Comparison of ENCODE assay signal across 15 mouse cellular contexts in the genomic region with DNA sequence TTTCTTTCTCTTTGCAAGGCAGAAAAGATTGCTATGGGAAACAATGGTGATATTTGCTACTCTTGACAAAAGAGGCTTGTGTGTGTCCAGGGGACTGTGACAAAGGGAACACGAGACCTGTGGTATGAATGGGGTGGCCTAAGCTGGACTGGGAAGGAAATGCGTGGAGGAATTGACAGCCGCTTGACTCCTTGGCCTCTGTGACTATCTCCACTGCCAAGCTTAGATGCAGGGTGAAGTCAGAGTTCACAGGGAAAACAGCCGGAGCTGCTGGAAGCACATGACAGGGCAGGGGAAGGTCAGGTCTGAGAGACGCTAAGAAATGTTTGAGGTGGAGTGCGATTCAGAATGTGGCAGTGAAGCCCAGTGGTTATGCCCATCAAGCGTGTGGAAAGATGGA. TPM values are rescaled to one million over a fixed set of nuclear protein-coding genes. Genes with fewer than 3 reads are reported as not detected.
DNase-seq lines count a peak whose midpoint lies in the region; ATAC-seq and TF ChIP-seq lines count a peak whose summit lies in the region.
"Had no signal": no experiment of that assay in that cellular context is flagged by ENCODE, and none has a peak within 500 bp of the region (broad histone marks: within the 10 kb centered on the region; RNA-seq: fewer than 3 reads in every experiment).

No protein-coding gene starts in this region.

- no peak overlapping the region for H3K27ac ChIP-seq in heart, embryonic 12.5 days (ENCODE audit: poor library complexity, severe bottlenecking)
- no peak overlapping the region for H3K27ac ChIP-seq in intestine, postnatal 0 days (ENCODE audit: low read depth, low read length)
- H3K27ac ChIP-seq: embryonic facial prominence, embryonic 13.5 days; forebrain, embryonic 13.5 days had no signal

- H3K4me3 ChIP-seq in heart, embryonic 12.5 days, result no peak overlapping the region
- no peak overlapping the region for H3K4me3 ChIP-seq in intestine, postnatal 0 days (ENCODE audit: low read depth, low read length)
- H3K4me3 ChIP-seq: embryonic facial prominence, embryonic 13.5 days; forebrain, embryonic 13.5 days had no signal

- no peaks in the 10 kb centered on the region for H3K9me3 ChIP-seq in heart, embryonic 12.5 days (replicated peaks)
- H3K9me3 ChIP-seq in intestine, postnatal 0 days (ENCODE audit: control insufficient read depth), result no peaks in the 10 kb centered on the region
- H3K9me3 ChIP-seq: embryonic facial prominence, embryonic 13.5 days; forebrain, embryonic 13.5 days had no signal

- peaks cover 19% of the 10 kb centered on the region for H3K27me3 ChIP-seq in heart, embryonic 12.5 days (replicated peaks)
- no peaks in the 10 kb centered on the region for H3K27me3 ChIP-seq in intestine, postnatal 0 days (replicated peaks; ENCODE audit: control insufficient read depth, insufficient read depth, low read length)
- H3K27me3 ChIP-seq: embryonic facial prominence, embryonic 13.5 days had no signal

- TF ChIP-seq CTCF in intestine, postnatal 0 days (IDR thresholded peaks at IDR 0.05; ENCODE audit: low read depth), result no peak

- no peak overlapping the region for H3K9ac ChIP-seq in heart, embryonic 12.5 days
- H3K9ac ChIP-seq in intestine, postnatal 0 days (ENCODE audit: low read depth, low read length), result no peak overlapping the region
- H3K9ac ChIP-seq: embryonic facial prominence, embryonic 13.5 days; forebrain, embryonic 13.5 days had no signal

- no peak overlapping the region for H3K4me2 ChIP-seq in heart, embryonic 12.5 days
- H3K4me2 ChIP-seq in intestine, postnatal 0 days (replicated peaks; ENCODE audit: low read depth), result no peak overlapping the region
- H3K4me2 ChIP-seq: embryonic facial prominence, embryonic 13.5 days; forebrain, embryonic 13.5 days had no signal

- H3K36me3 ChIP-seq in heart, embryonic 12.5 days, result no peaks in the 10 kb centered on the region
- H3K36me3 ChIP-seq in intestine, postnatal 0 days (ENCODE audit: control insufficient read depth, insufficient read depth), result no peaks in the 10 kb centered on the region
- H3K36me3 ChIP-seq: embryonic facial prominence, embryonic 13.5 days had no signal

- DNase-seq in heart, adult 11 months, result peak; percentile 92
- peak; percentile 5 for DNase-seq in layer of hippocampus, adult 9-11 months
- no peak for DNase-seq in layer of hippocampus, postnatal 36 days
- DNase-seq in kidney, postnatal 10 days, result peak; percentile 22
- peak; percentile 48 for DNase-seq in retina, postnatal 1 day
- DNase-seq in left cerebral cortex, adult 18-20 months (ENCODE audit: low spot score in 2 of 2), result no peak
- DNase-seq: B cell, adult 2 months; cerebellum, adult 18-20 months; right cerebral cortex, adult 18-20 months had no signal

- peaks cover 21% of the 10 kb centered on the region for H3K4me1 ChIP-seq in heart, embryonic 12.5 days (replicated peaks)
- H3K4me1 ChIP-seq in intestine, postnatal 0 days (replicated peaks; ENCODE audit: control insufficient read depth, insufficient read depth, low read length), result no peaks in the 10 kb centered on the region

- no peak for ATAC-seq in heart, embryonic 12.5 days (ENCODE audit: insufficient number of reproducible peaks, low FRiP score)
- no peak for ATAC-seq in intestine, postnatal 0 days
- ATAC-seq: activated CD4-positive, CD25-positive, alpha-beta regulatory T cell, adult 4 months; forebrain, embryonic 13.5 days had no signal

- WGBS in heart, embryonic 12.5 days, result 27% methylated on average over 7 of the region's 7 CpGs
- WGBS in intestine, postnatal 0 days, result 62% methylated on average over 7 of the region's 7 CpGs

RNA-seq across cellular contexts. Expression of gene Id4, which starts 56.4 kb away (rescaled TPM):
- 4.4 and 4.7 TPM in 2 replicates for polyA plus RNA-seq in heart, embryonic 12.5 days (2016; fragmentation: Nextera tagmentation; extraction: Ambion mirVana)
- total RNA-seq in layer of hippocampus, postnatal 36 days (2021), result 10 to 100 TPM; 51.0 to 52.3 TPM
- total RNA-seq in left cerebral cortex, adult 18-20 months (2021), result 10 to 100 TPM; 40.8 to 52.0 TPM
- 10.1 and 12.6 TPM in 2 replicates for polyA plus RNA-seq in intestine, postnatal 0 days (2015; fragmentation: Nextera tagmentation; extraction: Ambion mirVana)
- total RNA-seq: MEL had no signal
- polyA plus RNA-seq: activated CD4-positive, CD25-positive, alpha-beta regulatory T cell, adult 4 months had no signal

Comparison
In these comparisons a context has a peak if more than half of its experiments do, and no peak if none do; other contexts are left out.
1. DNase-seq: peak in heart, adult 11 months (single experiment), layer of hippocampus, adult 9-11 months (single experiment), kidney, postnatal 10 days (single experiment) and retina, postnatal 1 day (single experiment); none in layer of hippocampus, postnatal 36 days (0 of 2) and left cerebral cortex, adult 18-20 months (0 of 2).